Mouse (Mus musculus) C2C12 (cell line): ENCODE data around the gene Dnajc5. TPM values are rescaled to one million over a fixed set of nuclear protein-coding genes. Genes with fewer than 3 reads are reported as not detected.

Source experiments
- H3K27me3 ChIP-seq: one replicate; pipeline ENCODE4 v1.6.1; 2011; ENCODE audit not compliant: control insufficient read depth, insufficient read depth, insufficient read length
- H3K36me3 ChIP-seq: one replicate; pipeline ENCODE4 v1.6.1; 2011; ENCODE audit not compliant: control insufficient read depth, insufficient read depth
- H3K4me3 ChIP-seq: one replicate; pipeline ENCODE4 v1.5.1; 2011; ENCODE audit warnings: mild to moderate bottlenecking, control low read depth; ENCODE audit not compliant: poor library complexity, insufficient read depth, severe bottlenecking
- H3K79me2 ChIP-seq: one replicate; pipeline ENCODE4 v1.6.1; 2011; ENCODE audit not compliant: control insufficient read depth, insufficient read depth
- H3K79me3 ChIP-seq: one replicate; pipeline ENCODE4 v1.6.1; 2011; ENCODE audit warnings: low read depth, control low read depth
- H3ac ChIP-seq: one replicate; pipeline ENCODE3; 2011; ENCODE audit warnings: low read depth; ENCODE audit not compliant: control insufficient read depth, insufficient read length
- CEBPB ChIP-seq: IDR thresholded peaks from one replicate; pipeline ENCODE4 v1.6.1; 2011; ENCODE audit warnings: low read depth, mild to moderate bottlenecking, control low read depth, moderate library complexity
- CTCF ChIP-seq: IDR thresholded peaks from one replicate; pipeline ENCODE4 v1.5.1; 2011; ENCODE audit not compliant: control insufficient read depth, insufficient read depth, insufficient read length
- FOSL1 ChIP-seq: IDR thresholded peaks from one replicate; pipeline ENCODE4 v1.8.0; 2011; ENCODE audit warnings: mild to moderate bottlenecking, low read length; ENCODE audit not compliant: poor library complexity, insufficient read depth, severe bottlenecking
- MAX ChIP-seq: IDR thresholded peaks from one replicate; pipeline ENCODE4 v1.6.1; 2011; ENCODE audit warnings: mild to moderate bottlenecking, control low read depth
- MYOD1 ChIP-seq: IDR thresholded peaks from one replicate; pipeline ENCODE4 v1.6.1; 2011; ENCODE audit warnings: low read depth; ENCODE audit not compliant: control insufficient read depth, insufficient read length
- MYOG ChIP-seq: IDR thresholded peaks from one replicate; pipeline ENCODE4 v1.6.1; 2011; ENCODE audit not compliant: control insufficient read depth, insufficient read length; ENCODE audit errors: extremely low read depth
- USF1 ChIP-seq: IDR thresholded peaks from one replicate; pipeline ENCODE4 v1.6.1; 2011; ENCODE audit warnings: low read depth, mild to moderate bottlenecking, control low read depth, moderate library complexity
- polyA plus RNA-seq: library from polyadenylated mRNA; unstranded; fragments of >200 nt; fragmentation: generic; extraction: Trizol; gene quantifications from one replicate; pipeline ENCODE4 v1.2.1, GENCODE M21; 2012; ENCODE audit warnings: missing spikeins

Gene Dnajc5
- polyA plus RNA-seq, 1 experiment, result 34.3 TPM

DNA sequence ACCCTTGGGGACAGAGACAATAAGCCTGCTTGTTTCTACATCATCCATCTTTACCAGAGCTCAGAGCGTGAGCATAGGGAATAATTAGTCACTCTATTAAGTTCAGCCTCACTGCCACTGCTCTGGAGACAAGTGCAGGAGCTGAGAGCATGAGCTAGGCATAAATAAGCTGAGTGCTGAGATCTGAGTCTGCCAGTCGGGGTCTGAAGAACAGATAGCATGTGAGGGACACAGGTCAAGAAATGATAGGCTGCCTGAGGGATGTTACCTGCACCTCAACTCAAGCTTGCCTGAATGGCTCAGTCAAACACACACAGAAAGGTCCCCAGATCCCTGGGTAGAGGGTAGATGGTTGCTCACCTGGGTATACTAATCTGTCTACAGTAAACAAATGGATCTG lies 56.8 kb downstream of the Dnajc5 start:
- Histone ChIP-seq H3ac (no peak overlapping the region), H3K79me3 (peaks cover 1% of the 10 kb centered on the region), H3K27me3 (no peaks in the 10 kb centered on the region), H3K79me2 (peaks cover 9% of the 10 kb centered on the region), H3K4me3 (no peak overlapping the region), H3K36me3 (no peaks in the 10 kb centered on the region)
- TF ChIP-seq CEBPB, result no peak
- no peak for TF ChIP-seq FOSL1
- TF ChIP-seq CTCF, result no peak
- TF ChIP-seq MYOD1, result no peak
- TF ChIP-seq MYOG, result no peak
- no peak for TF ChIP-seq MAX
- TF ChIP-seq USF1, result no peak

DNA sequence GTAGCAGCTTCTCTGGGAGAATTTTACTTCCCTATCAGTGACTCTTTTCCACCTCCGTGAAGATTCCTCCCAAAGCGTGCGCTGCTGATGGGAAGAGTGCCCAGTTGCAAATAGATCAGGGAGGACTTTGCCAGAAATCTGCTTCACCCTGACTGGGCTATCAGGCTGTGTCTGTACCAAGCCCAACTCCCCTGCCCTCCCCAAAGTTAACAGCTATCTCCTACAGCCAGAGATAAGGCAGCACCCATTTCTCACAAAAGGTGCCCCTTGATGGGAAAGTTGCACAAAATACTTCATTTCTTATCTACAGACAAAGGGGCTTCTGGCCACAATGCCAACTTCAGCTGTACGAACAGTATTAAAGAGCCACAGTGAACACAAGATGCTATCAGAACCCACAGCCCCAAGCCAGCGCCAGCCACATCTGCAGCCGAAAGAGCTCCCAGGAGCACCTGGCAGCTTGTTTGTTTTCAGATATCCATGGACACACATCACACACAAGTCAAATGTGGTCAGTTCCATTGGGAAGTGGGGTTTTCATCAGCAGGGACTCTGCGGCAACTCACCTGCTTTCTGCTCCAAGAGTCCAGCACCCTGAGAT lies 57.8 kb downstream of the Dnajc5 start:
- Histone ChIP-seq H3ac (no peak overlapping the region), H3K27me3 (no peaks in the 10 kb centered on the region), H3K36me3 (no peaks in the 10 kb centered on the region), H3K4me3 (no peak overlapping the region), H3K79me2 (peaks cover 9% of the 10 kb centered on the region), H3K79me3 (peaks cover 1% of the 10 kb centered on the region)
- TF ChIP-seq USF1 (no peak), MYOD1 (no peak), CTCF (no peak), CEBPB (no peak), MYOG (no peak), FOSL1 (no peak), MAX (no peak)

DNA sequence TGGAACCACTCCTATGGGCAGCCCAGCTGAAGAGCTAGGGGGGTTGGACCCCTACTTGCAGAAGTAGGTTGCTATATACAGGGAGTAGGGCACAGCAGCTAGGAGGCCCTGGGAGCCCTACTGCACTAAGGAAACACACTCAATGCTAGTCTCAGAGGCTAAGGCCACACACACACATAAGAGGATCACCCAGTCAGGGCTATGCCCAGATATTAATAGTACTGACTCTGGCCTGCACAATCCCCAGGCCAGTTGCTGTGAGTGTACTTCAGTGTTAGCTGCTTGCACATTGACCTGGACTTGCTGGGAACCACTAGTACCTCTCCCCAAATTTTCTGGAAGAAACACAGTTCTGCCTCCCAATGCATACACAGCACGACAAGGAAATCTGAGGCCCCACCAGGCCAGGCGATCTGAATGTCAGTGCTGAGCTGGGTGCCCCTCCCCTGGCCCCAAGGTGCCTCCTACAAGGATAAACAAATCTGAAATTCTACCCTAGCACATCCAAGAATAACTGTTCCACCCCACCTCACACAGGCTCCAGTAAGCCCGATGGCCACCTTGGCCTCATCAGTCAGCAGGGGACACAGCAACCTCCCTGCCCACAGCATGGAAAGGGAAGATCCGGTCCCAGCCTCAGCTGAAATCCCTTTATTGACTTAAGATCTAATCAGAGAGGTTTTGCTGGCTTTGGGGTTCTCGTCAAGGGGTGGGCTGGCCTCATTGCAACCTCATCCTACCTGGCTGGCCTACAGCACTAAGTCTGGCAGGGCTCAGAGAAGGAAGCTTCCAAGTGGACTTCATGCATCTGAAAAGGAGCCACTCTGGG lies 58.7 kb downstream of the Dnajc5 start:
- no peaks in the 10 kb centered on the region for H3K27me3 ChIP-seq
- H3ac ChIP-seq, result no peak overlapping the region
- peaks cover 1% of the 10 kb centered on the region for H3K79me3 ChIP-seq
- no peak for TF ChIP-seq CTCF
- no peak for TF ChIP-seq CEBPB
- H3K79me2 ChIP-seq, result peaks cover 9% of the 10 kb centered on the region
- peaks cover 1% of the 10 kb centered on the region for H3K36me3 ChIP-seq
- H3K4me3 ChIP-seq, result no peak overlapping the region

DNA sequence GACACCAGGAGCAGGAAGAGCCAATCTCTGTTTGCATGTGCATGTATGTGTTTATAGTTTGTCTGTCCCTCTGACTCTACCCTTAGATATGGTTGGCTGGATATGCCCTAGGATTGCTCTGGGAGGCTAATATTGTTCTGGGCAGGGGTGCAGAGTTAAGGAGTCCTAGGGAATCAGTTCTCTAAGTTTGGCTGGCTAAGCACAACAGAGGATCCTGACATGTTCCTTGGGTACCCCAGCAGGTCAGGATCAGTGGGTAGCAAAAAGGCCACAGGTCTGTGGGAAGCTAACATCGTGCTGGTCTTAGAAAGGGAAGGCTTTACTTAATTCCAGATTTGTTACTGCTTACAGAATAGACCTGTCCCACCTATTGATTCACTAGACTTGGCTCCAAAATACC lies 59.4 kb downstream of the Dnajc5 start:
- Histone ChIP-seq H3K36me3 (peaks cover 6% of the 10 kb centered on the region), H3K79me2 (peaks cover 9% of the 10 kb centered on the region), H3K27me3 (no peaks in the 10 kb centered on the region), H3ac (no peak overlapping the region), H3K79me3 (peaks cover 1% of the 10 kb centered on the region), H3K4me3 (no peak overlapping the region)
- TF ChIP-seq MAX (no peak), MYOG (no peak), FOSL1 (no peak), USF1 (no peak), CEBPB (no peak), CTCF (no peak), MYOD1 (no peak)

DNA sequence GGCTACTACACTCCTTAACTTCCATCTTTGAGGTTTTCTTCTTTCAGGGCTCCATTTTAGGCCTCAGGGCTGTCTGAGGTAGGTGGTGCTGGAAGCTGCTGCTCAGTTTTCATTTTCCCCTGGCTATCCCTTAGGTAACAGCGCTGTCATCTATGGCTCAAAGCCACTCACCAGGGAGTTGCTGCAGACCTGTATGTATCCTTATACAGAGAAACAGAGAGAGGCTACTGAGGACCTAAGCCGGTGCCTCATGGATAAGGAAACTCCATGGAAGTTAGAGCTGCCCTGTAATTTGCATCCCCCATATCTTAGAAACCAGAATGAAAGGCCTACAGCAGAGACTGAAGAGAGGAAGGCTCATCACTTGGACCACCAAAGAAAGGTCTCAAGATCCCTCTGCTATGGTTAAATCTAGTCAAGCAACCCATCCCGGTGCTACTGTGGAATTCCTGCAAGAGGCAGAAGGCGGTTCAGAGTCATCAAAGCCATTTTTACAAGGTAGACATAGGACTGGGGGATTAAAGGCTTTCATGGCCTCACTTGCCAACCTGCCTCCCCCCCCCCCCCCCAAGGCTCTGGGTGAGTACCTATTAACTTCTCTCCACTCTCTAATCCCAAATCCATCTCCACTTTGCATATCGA lies 60.0 kb downstream of the Dnajc5 start:
- Histone ChIP-seq H3K79me2 (peaks cover 9% of the 10 kb centered on the region), H3K79me3 (peaks cover 1% of the 10 kb centered on the region), H3K27me3 (no peaks in the 10 kb centered on the region), H3ac (peak overlapping the region; percentile 70), H3K36me3 (peaks cover 6% of the 10 kb centered on the region), H3K4me3 (peak overlapping the region; percentile 73)
- TF ChIP-seq MAX (no peak), MYOG (no peak), CEBPB (no peak), USF1 (no peak), FOSL1 (no peak), MYOD1 (no peak)
